Mouse (Mus musculus) T-helper 2 cell (primary cell): ENCODE data around the gene P4ha1.
"Not testable (repeated sequence)": the region's sequence is repeated elsewhere in the genome, so short reads cannot be mapped to it uniquely, and the experiment has no call there.

Experiments
- in situ Hi-C: fragments of 300-600 bp; cut with MboI, MseI; formaldehyde crosslinking; loops from one replicate; pipeline ENCODE4 v1.15.1; 2025; ENCODE audit warnings: high pct_unique_total_duplicates

P4ha1 gene

GRCm38 (mm10) chr10:59323100-59323487, at the start of gene P4ha1:
TSS of gene P4ha1 (plus strand) at chr10:59323296.
- in situ Hi-C loops = loop anchor here (5.0 kb wide), 1 partner anchor 101 kb away; the partner anchor contains the start of genes Sept10 and Sowahc

GRCm38 (mm10) chr10:59275745-59276144, 47.4 kb upstream of the P4ha1 start:
- in situ Hi-C loops = loop anchor here (25.0 kb wide), 1 partner anchor 463 kb away; the partner anchor contains the start of gene Sh3rf3

- in situ Hi-C loops = loop anchor here (25.0 kb wide), 1 partner anchor 465 kb away; the partner anchor contains the start of gene Sh3rf3
These were observed 46.0 kb upstream of the P4ha1 start for GRCm38 (mm10) chr10:59277116-59277515.

GRCm38 (mm10) chr10:59277729-59278475, 45.2 kb upstream of the P4ha1 start:
- in situ Hi-C loops = loop anchor here (25.0 kb wide), 1 partner anchor 466 kb away; the partner anchor contains the start of gene Sh3rf3

GRCm38 (mm10) chr10:59283164-59283563, 39.9 kb upstream of the P4ha1 start:
- in situ Hi-C loops = loop anchor here (25.0 kb wide), 1 partner anchor 471 kb away; the partner anchor contains the start of gene Sh3rf3

GRCm38 (mm10) chr10:59283749-59284148, 39.3 kb upstream of the P4ha1 start:
- in situ Hi-C loops = loop anchor here (25.0 kb wide), 1 partner anchor 471 kb away; the partner anchor contains the start of gene Sh3rf3

GRCm38 (mm10) chr10:59285530-59285929, 37.6 kb upstream of the P4ha1 start:
- in situ Hi-C loops = loop anchor here (25.0 kb wide), 1 partner anchor 473 kb away; the partner anchor contains the start of gene Sh3rf3

- in situ Hi-C loops = loop anchor here (25.0 kb wide), 1 partner anchor 475 kb away; the partner anchor contains the start of gene Sh3rf3
These were observed 35.8 kb upstream of the P4ha1 start for GRCm38 (mm10) chr10:59287251-59287650.

- in situ Hi-C loops = loop anchor here (25.0 kb wide), 1 partner anchor 475 kb away; the partner anchor contains the start of gene Sh3rf3
These were observed 35.4 kb upstream of the P4ha1 start for GRCm38 (mm10) chr10:59287662-59288061.

GRCm38 (mm10) chr10:59289062-59289461, 34.0 kb upstream of the P4ha1 start:
- in situ Hi-C loops = loop anchor here (25.0 kb wide), 1 partner anchor 477 kb away; the partner anchor contains the start of gene Sh3rf3

- in situ Hi-C loops = loop anchor here (10.0 to 25.0 kb wide), 2 partner anchors 479 to 573 kb away; partner anchors contain the start of gene Sh3rf3
These were observed 31.6 kb upstream of the P4ha1 start for GRCm38 (mm10) chr10:59291536-59291935.

GRCm38 (mm10) chr10:59292079-59292478, 31.0 kb upstream of the P4ha1 start:
- in situ Hi-C loops = loop anchor here (10.0 to 25.0 kb wide), 2 partner anchors 480 to 573 kb away; partner anchors contain the start of gene Sh3rf3

GRCm38 (mm10) chr10:59292558-59292957, 30.5 kb upstream of the P4ha1 start:
- in situ Hi-C loops = loop anchor here (10.0 to 25.0 kb wide), 2 partner anchors 480 to 572 kb away; partner anchors contain the start of gene Sh3rf3

GRCm38 (mm10) chr10:59295241-59295811, 27.8 kb upstream of the P4ha1 start:
- in situ Hi-C loops = loop anchor here (5.0 to 25.0 kb wide), 3 partner anchors 133 to 569 kb away; partner anchors contain the start of gene Sh3rf3

GRCm38 (mm10) chr10:59296261-59296660, 26.8 kb upstream of the P4ha1 start:
- in situ Hi-C loops = loop anchor here (5.0 to 25.0 kb wide), 3 partner anchors 134 to 569 kb away; partner anchors contain the start of gene Sh3rf3

- in situ Hi-C loops = not testable (repeated sequence)
These were observed 20.4 kb upstream of the P4ha1 start for GRCm38 (mm10) chr10:59302671-59303070.

GRCm38 (mm10) chr10:59308993-59309715, 13.9 kb upstream of the P4ha1 start:
- in situ Hi-C loops = no loop called here

GRCm38 (mm10) chr10:59310124-59310523, 13.0 kb upstream of the P4ha1 start:
- in situ Hi-C loops = no loop called here

- in situ Hi-C loops = no loop called here
These were observed 12.2 kb upstream of the P4ha1 start for GRCm38 (mm10) chr10:59310691-59311457.

GRCm38 (mm10) chr10:59311881-59312280, 11.2 kb upstream of the P4ha1 start:
- in situ Hi-C loops = no loop called here
